In the genomic region with DNA sequence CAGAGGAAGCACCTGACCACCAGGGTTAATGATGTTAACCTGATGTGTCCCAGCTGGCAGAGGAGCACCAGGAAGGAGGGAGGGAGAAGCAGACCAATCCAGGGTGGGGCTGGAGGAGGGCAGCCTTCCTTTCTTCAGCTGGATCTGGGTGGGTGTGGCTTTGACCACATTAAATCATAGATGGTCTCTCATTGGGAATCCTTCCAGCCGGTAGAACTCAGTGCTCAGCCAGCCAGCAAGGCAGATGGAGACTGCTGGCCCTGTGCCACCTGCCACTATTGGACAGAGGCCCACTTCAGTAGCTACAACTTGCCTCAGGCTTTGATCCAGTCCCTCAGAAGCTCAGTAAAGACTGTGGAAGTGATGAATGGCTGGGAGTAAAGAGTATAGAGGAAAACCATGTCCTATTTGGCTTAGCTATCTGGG, we compare ENCODE assay signal across 8 mouse cellular contexts.
DNase-seq lines count a peak whose midpoint lies in the region; ATAC-seq and TF ChIP-seq lines count a peak whose summit lies in the region.

No protein-coding gene starts in this region.

- WGBS in intestine, embryonic 16.5 days: 30% methylated on average over 1 of the region's 1 CpGs

- H3K27me3 ChIP-seq in intestine, embryonic 16.5 days (replicated peaks; ENCODE audit: control insufficient read depth, insufficient read depth, low read length): no peaks in the 10 kb centered on the region

- H3K27ac ChIP-seq in intestine, embryonic 16.5 days (ENCODE audit: low read length): no peak overlapping the region
- H3K27ac ChIP-seq in left cerebral cortex, adult 2 months: no peak overlapping the region

- H3K4me3 ChIP-seq in intestine, embryonic 16.5 days (ENCODE audit: low read length): no peak overlapping the region
- no peak overlapping the region for H3K4me3 ChIP-seq in left cerebral cortex, adult 2 months

- H3K4me1 ChIP-seq in intestine, embryonic 16.5 days (ENCODE audit: control insufficient read depth, insufficient read depth, low read length): no peaks in the 10 kb centered on the region

- H3K4me2 ChIP-seq in intestine, embryonic 16.5 days (ENCODE audit: low read depth, low read length): no peak overlapping the region

- H3K36me3 ChIP-seq in intestine, embryonic 16.5 days (ENCODE audit: control insufficient read depth, insufficient read depth, low read length): no peaks in the 10 kb centered on the region

- 0 out of 2 replicates have a peak, but pooled peaks cover 3% of the 10 kb centered on the region for H3K9me3 ChIP-seq in intestine, embryonic 16.5 days (ENCODE audit: control insufficient read depth, low read length)

- intact Hi-C loops in left cerebral cortex, adult 2 months (cut with DNase I): no loop called here

- TF ChIP-seq CTCF in left cerebral cortex, adult 2 months (IDR thresholded peaks at IDR 0.05): no peak

- peak; percentile 26 to 45 for DNase-seq in adrenal gland, adult (ENCODE audit: inconsistent age in 2 of 2, low spot score in 1 of 2)
- DNase-seq in adrenal gland, postnatal 4 days (ENCODE audit: low spot score in 2 of 2): no peak
- DNase-seq in ovary, postnatal 10 days (ENCODE audit: low spot score): peak; percentile 2
- DNase-seq in ovary, adult 18-20 months (ENCODE audit: low spot score): no peak
- DNase-seq in left cerebral cortex, adult 2 months (ENCODE audit: extremely low spot score in 1 of 2, low spot score in 2 of 2): peak; percentile 45 to 46
- DNase-seq in right cerebral cortex, postnatal 4 days: peak; percentile 89
- no peak for DNase-seq in natural killer cell, adult 2 months (ENCODE audit: low spot score in 2 of 2)

- ATAC-seq in intestine, embryonic 16.5 days: peak; percentile 50

- no peak overlapping the region for H3K9ac ChIP-seq in intestine, embryonic 16.5 days (ENCODE audit: low read depth, low read length)

Comparison
In these comparisons a context has a peak if more than half of its experiments do, and no peak if none do; other contexts are left out.
1. DNase-seq: peak in adrenal gland, adult (2 of 2), ovary, postnatal 10 days (single experiment), left cerebral cortex, adult 2 months (2 of 2) and right cerebral cortex, postnatal 4 days (single experiment); none in adrenal gland, postnatal 4 days (0 of 2), ovary, adult 18-20 months (single experiment) and natural killer cell, adult 2 months (0 of 2).